In genomic region chr8:123973495-123973894, GRCm38 (mm10) we compare ENCODE assay signal across 15 mouse cellular contexts. TPM values are rescaled to one million over a fixed set of nuclear protein-coding genes. Genes with fewer than 3 reads are reported as not detected.
DNase-seq lines count a peak whose midpoint lies in the region; ATAC-seq lines count a peak whose summit lies in the region.
"Had no signal": no experiment of that assay in that cellular context is flagged by ENCODE, and none has a peak within 500 bp of the region (broad histone marks: within the 10 kb centered on the region; RNA-seq: fewer than 3 reads in every experiment).

No protein-coding gene starts in this region.

- H3K36me3 ChIP-seq in intestine, embryonic 15.5 days = peaks cover 4% of the 10 kb centered on the region; the same call in 1 of the 2 replicates
- H3K36me3 ChIP-seq in liver, embryonic 13.5 days = peaks cover 98% of the 10 kb centered on the region
- no peaks in the 10 kb centered on the region for H3K36me3 ChIP-seq in stomach, embryonic 16.5 days (ENCODE audit: control insufficient read depth, insufficient read depth, low read length)

- no peaks in the 10 kb centered on the region for H3K9me3 ChIP-seq in intestine, embryonic 15.5 days
- 0 out of 2 replicates have a peak, but pooled peaks cover 4% of the 10 kb centered on the region for H3K9me3 ChIP-seq in liver, embryonic 13.5 days (replicated peaks)
- H3K9me3 ChIP-seq in stomach, embryonic 16.5 days (replicated peaks; ENCODE audit: control insufficient read depth, low read length) = no peaks in the 10 kb centered on the region
- H3K9me3 ChIP-seq: limb, embryonic 15.5 days; neural tube, embryonic 12.5 days had no signal

- peak overlapping the region; percentile 9; the same call in 1 of the 2 replicates for H3K4me2 ChIP-seq in intestine, embryonic 15.5 days (replicated peaks)
- H3K4me2 ChIP-seq in liver, embryonic 13.5 days = peak overlapping the region; percentile 39
- H3K4me2 ChIP-seq in stomach, embryonic 16.5 days (ENCODE audit: low read depth, low read length) = no peak overlapping the region
- H3K4me2 ChIP-seq: hindbrain, embryonic 14.5 days; limb, embryonic 15.5 days; neural tube, embryonic 12.5 days had no signal

- DNase-seq in kidney, adult 18-20 months = peak; percentile 27
- no peak for DNase-seq in kidney, postnatal 4 days
- DNase-seq in liver, embryonic 13.5 days = no peak
- DNase-seq in adrenal gland, adult 2 months = no peak
- no peak for DNase-seq in adrenal gland, adult (ENCODE audit: inconsistent age in 2 of 2, low spot score in 1 of 2)
- DNase-seq: adrenal gland, postnatal 25 days; cerebellum, adult 2 months; heart, postnatal 14 days; right cerebral cortex, postnatal 14 days; thymus, postnatal 25 days had no signal

- WGBS in intestine, embryonic 15.5 days = 84% methylated on average over 1 of the region's 1 CpGs
- WGBS in liver, embryonic 13.5 days (ENCODE audit: insufficient replicate concordance) = 73% methylated on average over 1 of the region's 1 CpGs
- WGBS in stomach, embryonic 16.5 days = 65% methylated on average over 1 of the region's 1 CpGs

- no peak overlapping the region for H3K9ac ChIP-seq in intestine, embryonic 15.5 days
- 0 out of 2 replicates have a peak overlapping the region, but pooled peaks have one; percentile 22 for H3K9ac ChIP-seq in liver, embryonic 13.5 days
- H3K9ac ChIP-seq in stomach, embryonic 16.5 days (ENCODE audit: low read length) = no peak overlapping the region
- H3K9ac ChIP-seq: hindbrain, embryonic 14.5 days; limb, embryonic 15.5 days; neural tube, embryonic 12.5 days had no signal

- H3K4me1 ChIP-seq in intestine, embryonic 15.5 days (replicated peaks) = peaks cover 7% of the 10 kb centered on the region
- peaks cover 91% of the 10 kb centered on the region for H3K4me1 ChIP-seq in liver, embryonic 13.5 days (replicated peaks)
- H3K4me1 ChIP-seq in stomach, embryonic 16.5 days (ENCODE audit: control insufficient read depth, insufficient read depth, low read length) = peaks cover 11% of the 10 kb centered on the region
- H3K4me1 ChIP-seq: limb, embryonic 15.5 days; neural tube, embryonic 12.5 days had no signal

- peak overlapping the region; percentile 36; the same call in 1 of the 2 replicates for H3K27ac ChIP-seq in intestine, embryonic 15.5 days
- peak overlapping the region; percentile 67 for H3K27ac ChIP-seq in liver, embryonic 13.5 days
- no peak overlapping the region for H3K27ac ChIP-seq in stomach, embryonic 16.5 days (ENCODE audit: low read length)
- H3K27ac ChIP-seq: hindbrain, embryonic 14.5 days; limb, embryonic 15.5 days; neural tube, embryonic 12.5 days had no signal

- ATAC-seq in intestine, embryonic 15.5 days = peak; percentile 81
- no peak for ATAC-seq in liver, embryonic 13.5 days (ENCODE audit: low read depth)
- peak; percentile 44; the same call in 1 of the 2 replicates for ATAC-seq in stomach, embryonic 16.5 days (ENCODE audit: insufficient read depth, low FRiP score)

- no peak overlapping the region for H3K4me3 ChIP-seq in intestine, embryonic 15.5 days (replicated peaks)
- H3K4me3 ChIP-seq in liver, embryonic 13.5 days (replicated peaks) = peak overlapping the region; percentile 10; the same call in 1 of the 2 replicates
- H3K4me3 ChIP-seq in stomach, embryonic 16.5 days (replicated peaks; ENCODE audit: low read length) = no peak overlapping the region
- H3K4me3 ChIP-seq: limb, embryonic 15.5 days; neural tube, embryonic 12.5 days had no signal

- H3K27me3 ChIP-seq in intestine, embryonic 15.5 days (replicated peaks) = no peaks in the 10 kb centered on the region
- H3K27me3 ChIP-seq in liver, embryonic 13.5 days = no peaks in the 10 kb centered on the region
- no peaks in the 10 kb centered on the region for H3K27me3 ChIP-seq in stomach, embryonic 16.5 days (ENCODE audit: control insufficient read depth, insufficient read depth, low read length)
- H3K27me3 ChIP-seq: limb, embryonic 15.5 days; neural tube, embryonic 12.5 days had no signal

RNA-seq across cellular contexts. Expression of gene Abcb10, which starts 9.4 kb away (rescaled TPM):
- polyA plus RNA-seq in intestine, embryonic 15.5 days (2015; fragmentation: Nextera tagmentation; extraction: Ambion mirVana) = 21.9 and 22.3 TPM in 2 replicates
- 133 and 143 TPM in 2 replicates for polyA plus RNA-seq in liver, embryonic 13.5 days (2015; fragmentation: Nextera tagmentation; extraction: Ambion mirVana)
- 25.0 and 26.0 TPM in 2 replicates for polyA plus RNA-seq in stomach, embryonic 16.5 days (2015; fragmentation: Nextera tagmentation; extraction: Ambion mirVana)
- total RNA-seq in adrenal gland, adult 2 months (2021) = 10 to 100 TPM in 1 of 2 experiments, 1 to 10 TPM in 1; 9.3 to 15.7 TPM
- polyA plus RNA-seq in adrenal gland, adult 2 months (2012; rRNA removed) = 14.7 and 16.7 TPM in 2 replicates

RNA-seq across cellular contexts. Expression of gene Nup133, which starts 24.4 kb away (rescaled TPM):
- 29.4 and 34.0 TPM in 2 replicates for polyA plus RNA-seq in intestine, embryonic 15.5 days (2015; fragmentation: Nextera tagmentation; extraction: Ambion mirVana)
- polyA plus RNA-seq in liver, embryonic 13.5 days (2015; fragmentation: Nextera tagmentation; extraction: Ambion mirVana) = 23.4 and 26.9 TPM in 2 replicates
- 28.3 and 29.7 TPM in 2 replicates for polyA plus RNA-seq in stomach, embryonic 16.5 days (2015; fragmentation: Nextera tagmentation; extraction: Ambion mirVana)
- 10 to 100 TPM; 15.5 to 21.0 TPM for total RNA-seq in adrenal gland, adult 2 months (2021)
- polyA plus RNA-seq in adrenal gland, adult 2 months (2012; rRNA removed) = 6.2 and 9.5 TPM in 2 replicates

RNA-seq across cellular contexts. Expression of gene Taf5l, which starts 47.7 kb away (rescaled TPM):
- polyA plus RNA-seq in intestine, embryonic 15.5 days (2015; fragmentation: Nextera tagmentation; extraction: Ambion mirVana) = 40.0 and 40.6 TPM in 2 replicates
- 28.6 and 29.9 TPM in 2 replicates for polyA plus RNA-seq in liver, embryonic 13.5 days (2015; fragmentation: Nextera tagmentation; extraction: Ambion mirVana)
- 28.0 and 29.2 TPM in 2 replicates for polyA plus RNA-seq in stomach, embryonic 16.5 days (2015; fragmentation: Nextera tagmentation; extraction: Ambion mirVana)
- total RNA-seq in adrenal gland, adult 2 months (2021) = 10 to 100 TPM; 21.3 to 24.1 TPM
- polyA plus RNA-seq in adrenal gland, adult 2 months (2012; rRNA removed) = 18.7 and 22.7 TPM in 2 replicates

RNA-seq across cellular contexts. Expression of gene Urb2, which starts 47.8 kb away (rescaled TPM):
- 3.8 and 4.6 TPM in 2 replicates for polyA plus RNA-seq in intestine, embryonic 15.5 days (2015; fragmentation: Nextera tagmentation; extraction: Ambion mirVana)
- polyA plus RNA-seq in liver, embryonic 13.5 days (2015; fragmentation: Nextera tagmentation; extraction: Ambion mirVana) = 2.5 and 4.0 TPM in 2 replicates
- 4.4 and 4.5 TPM in 2 replicates for polyA plus RNA-seq in stomach, embryonic 16.5 days (2015; fragmentation: Nextera tagmentation; extraction: Ambion mirVana)
- total RNA-seq in adrenal gland, adult 2 months (2021) = 10 to 100 TPM; 10.6 to 12.7 TPM
- polyA plus RNA-seq in adrenal gland, adult 2 months (2012; rRNA removed) = 2.2 and 3.4 TPM in 2 replicates
